Comparison of ENCODE assay signal across 20 mouse cellular contexts in genomic region chr9:57229726-57230125, GRCm38 (mm10). TPM values are rescaled to one million over a fixed set of nuclear protein-coding genes. Genes with fewer than 3 reads are reported as not detected.
DNase-seq lines count a peak whose midpoint lies in the region; ATAC-seq and TF ChIP-seq lines count a peak whose summit lies in the region.
"Had no signal": no experiment of that assay in that cellular context is flagged by ENCODE, and none has a peak within 500 bp of the region (broad histone marks: within the 10 kb centered on the region; RNA-seq: fewer than 3 reads in every experiment).

No protein-coding gene starts in this region.

- H3K36me3 ChIP-seq in liver, adult 2 months (ENCODE audit: control insufficient read depth, insufficient read depth, low read length): no peaks in the 10 kb centered on the region
- no peaks in the 10 kb centered on the region for H3K36me3 ChIP-seq in liver, embryonic 12.5 days
- H3K36me3 ChIP-seq in kidney, embryonic 15.5 days: no peaks in the 10 kb centered on the region
- H3K36me3 ChIP-seq in myocyte (ENCODE audit: control insufficient read depth, insufficient read depth): no peaks in the 10 kb centered on the region
- H3K36me3 ChIP-seq: liver, embryonic 13.5 days; neural tube, embryonic 15.5 days had no signal

- no peak for TF ChIP-seq CTCF in liver, adult 2 months (IDR thresholded peaks at IDR 0.05; ENCODE audit: low read depth, low read length)

- no peak overlapping the region for H3ac ChIP-seq in myocyte (ENCODE audit: control insufficient read depth, insufficient read length)

- no peak for TF ChIP-seq POLR2A in liver, adult 2 months (IDR thresholded peaks at IDR 0.05; ENCODE audit: extremely low read depth, insufficient read depth, low read length)
- TF ChIP-seq POLR2A in myocyte (IDR thresholded peaks at IDR 0.05; ENCODE audit: insufficient read length, low read depth): no peak

- H3K79me2 ChIP-seq in liver, adult 2 months (ENCODE audit: control insufficient read depth, insufficient read depth, low read length): no peaks in the 10 kb centered on the region
- H3K79me2 ChIP-seq in myocyte (ENCODE audit: control insufficient read depth, insufficient read depth): no peaks in the 10 kb centered on the region

- H3K4me2 ChIP-seq in liver, embryonic 12.5 days: no peak overlapping the region
- no peak overlapping the region for H3K4me2 ChIP-seq in kidney, embryonic 15.5 days
- no peak overlapping the region for H3K4me2 ChIP-seq in myocyte (ENCODE audit: low read depth)
- H3K4me2 ChIP-seq: forebrain, embryonic 13.5 days; liver, embryonic 13.5 days; neural tube, embryonic 15.5 days had no signal

- WGBS in liver, adult 2 months: 17% methylated on average over 4 of the region's 4 CpGs
- 63% methylated on average over 4 of the region's 4 CpGs for WGBS in liver, embryonic 12.5 days (ENCODE audit: insufficient replicate concordance)
- WGBS in kidney, embryonic 15.5 days: 37% methylated on average over 4 of the region's 4 CpGs

- no peaks in the 10 kb centered on the region for H3K27me3 ChIP-seq in liver, adult 2 months (ENCODE audit: control insufficient read depth, insufficient read depth, low read length)
- peaks cover 14% of the 10 kb centered on the region for H3K27me3 ChIP-seq in liver, embryonic 12.5 days (replicated peaks)
- no peaks in the 10 kb centered on the region for H3K27me3 ChIP-seq in kidney, embryonic 15.5 days
- no peaks in the 10 kb centered on the region for H3K27me3 ChIP-seq in myocyte (ENCODE audit: control insufficient read depth, insufficient read depth, insufficient read length)
- H3K27me3 ChIP-seq: forebrain, embryonic 13.5 days; neural tube, embryonic 15.5 days; Patski had no signal

- H3K4me3 ChIP-seq in liver, adult 2 months (ENCODE audit: insufficient read depth, low read depth, low read length): no peak overlapping the region
- no peak overlapping the region for H3K4me3 ChIP-seq in liver, embryonic 12.5 days
- no peak overlapping the region for H3K4me3 ChIP-seq in brown adipose tissue, adult 24 weeks (ENCODE audit: insufficient read depth, low read depth, low read length)
- no peak overlapping the region for H3K4me3 ChIP-seq in kidney, embryonic 15.5 days (replicated peaks)
- no peak overlapping the region for H3K4me3 ChIP-seq in myocyte
- H3K4me3 ChIP-seq: forebrain, embryonic 13.5 days; liver, embryonic 13.5 days; neural tube, embryonic 15.5 days had no signal

- peak; percentile 96 for DNase-seq in liver, adult 2 months (ENCODE audit: extremely low read depth, low read depth, low spot score)
- DNase-seq in frontal cortex, postnatal 10 days (ENCODE audit: low spot score in 2 of 2): no peak
- DNase-seq in left cerebral cortex, adult 8-10 months (ENCODE audit: low spot score in 2 of 2): no peak
- DNase-seq: liver, embryonic 13.5 days; spleen, adult 18-20 months had no signal

- H3K4me1 ChIP-seq in liver, adult 2 months (ENCODE audit: control insufficient read depth, insufficient read depth, low read length): peaks cover 11% of the 10 kb centered on the region
- H3K4me1 ChIP-seq in liver, embryonic 12.5 days: peaks cover 53% of the 10 kb centered on the region
- H3K4me1 ChIP-seq in brown adipose tissue, adult 24 weeks (ENCODE audit: control insufficient read depth, insufficient read depth, insufficient read length, low read length): peaks cover 16% of the 10 kb centered on the region
- H3K4me1 ChIP-seq in kidney, embryonic 15.5 days: peaks cover 16% of the 10 kb centered on the region
- H3K4me1 ChIP-seq: forebrain, embryonic 13.5 days; neural tube, embryonic 15.5 days had no signal

- ATAC-seq in liver, embryonic 12.5 days: no peak
- ATAC-seq in kidney, embryonic 15.5 days (replicated peaks; ENCODE audit: low FRiP score): no peak
- ATAC-seq: forebrain, embryonic 13.5 days; hindbrain, embryonic 16.5 days; Patski had no signal

- H3K9me3 ChIP-seq in liver, embryonic 12.5 days (replicated peaks): no peaks in the 10 kb centered on the region
- no peaks in the 10 kb centered on the region for H3K9me3 ChIP-seq in kidney, embryonic 15.5 days (replicated peaks)
- H3K9me3 ChIP-seq: forebrain, embryonic 13.5 days; liver, embryonic 13.5 days; neural tube, embryonic 15.5 days had no signal

- no peak overlapping the region for H3K9ac ChIP-seq in liver, adult 2 months (ENCODE audit: low read depth, low read length)
- no peak overlapping the region for H3K9ac ChIP-seq in liver, embryonic 12.5 days
- no peak overlapping the region for H3K9ac ChIP-seq in kidney, embryonic 15.5 days
- H3K9ac ChIP-seq: forebrain, embryonic 13.5 days; liver, embryonic 13.5 days; neural tube, embryonic 15.5 days had no signal

- no peak overlapping the region for H3K27ac ChIP-seq in liver, adult 2 months (replicated peaks; ENCODE audit: insufficient read depth, low read depth, low read length)
- no peak overlapping the region for H3K27ac ChIP-seq in liver, embryonic 12.5 days
- peak overlapping the region; percentile 65 for H3K27ac ChIP-seq in brown adipose tissue, adult 24 weeks (replicated peaks; ENCODE audit: low read depth, low read length)
- H3K27ac ChIP-seq in kidney, embryonic 15.5 days: peak overlapping the region; percentile 57
- H3K27ac ChIP-seq: forebrain, embryonic 13.5 days; liver, embryonic 13.5 days; neural tube, embryonic 15.5 days; stomach, postnatal 0 days had no signal

TF ChIP-seq in myocyte, 11 proteins besides CTCF, POLR2A, EP300 and RAD21:
- no peak for TF ChIP-seq TCF12 (IDR thresholded peaks at IDR 0.05; ENCODE audit: insufficient read depth, poor library complexity, severe bottlenecking)
- peak; percentile 5 for TF ChIP-seq USF1 (IDR thresholded peaks at IDR 0.05; ENCODE audit: low read depth)

RNA-seq across cellular contexts. Expression of gene Trcg1, which starts 6.6 kb away (rescaled TPM):
- not detected in 2 replicates for total RNA-seq in liver, adult 2 months (2014; rRNA removed)
- polyA plus RNA-seq in liver, adult 2 months (2012; rRNA removed): not detected in 2 replicates
- polyA plus RNA-seq in liver, embryonic 12.5 days (2016; fragmentation: Nextera tagmentation; extraction: Ambion mirVana): not detected in 2 replicates
- polyA plus RNA-seq in brown adipose tissue, adult 24 weeks (2012; ENCODE audit: insufficient read depth, insufficient read length, missing spikeins): not detected in 2 replicates
- polyA plus RNA-seq in kidney, embryonic 15.5 days (2015; fragmentation: Nextera tagmentation; extraction: Ambion mirVana): not detected in 2 replicates
- polyA plus RNA-seq in myocyte (2012; fragmentation: generic; extraction: Trizol): not detected
- total RNA-seq in left cerebral cortex, adult 8-10 months (2022): not detected
- total RNA-seq: adrenal gland, adult 18-20 months; CH12.LX; gastrocnemius, adult 18-20 months; heart, adult 8-10 months; heart, postnatal 25 days; layer of hippocampus, adult 18-20 months had no signal
- polyA plus RNA-seq: forebrain, embryonic 13.5 days; liver, embryonic 13.5 days; neural tube, embryonic 15.5 days; Patski; stomach, postnatal 0 days had no signal

RNA-seq across cellular contexts. Expression of gene 1700017B05Rik, which starts 32.7 kb away (rescaled TPM):
- 1.7 and 4.4 TPM in 2 replicates for total RNA-seq in liver, adult 2 months (2014; rRNA removed)
- polyA plus RNA-seq in liver, adult 2 months (2012; rRNA removed): 4.9 and 6.3 TPM in 2 replicates
- 22.2 and 23.4 TPM in 2 replicates for polyA plus RNA-seq in liver, embryonic 12.5 days (2016; fragmentation: Nextera tagmentation; extraction: Ambion mirVana)
- 6.0 and 7.2 TPM in 2 replicates for polyA plus RNA-seq in brown adipose tissue, adult 24 weeks (2012; ENCODE audit: insufficient read depth, insufficient read length, missing spikeins)
- polyA plus RNA-seq in kidney, embryonic 15.5 days (2015; fragmentation: Nextera tagmentation; extraction: Ambion mirVana): 22.0 and 24.6 TPM in 2 replicates
- 30.3 TPM for polyA plus RNA-seq in myocyte (2012; fragmentation: generic; extraction: Trizol)
- 10 to 100 TPM; 20.6 to 28.5 (median 23.4) TPM for total RNA-seq in left cerebral cortex, adult 8-10 months (2022)

Comparison
In these comparisons a context has a peak if more than half of its experiments do, and no peak if none do; other contexts are left out.
1. H3K27ac ChIP-seq: peak in brown adipose tissue, adult 24 weeks (single experiment) and kidney, embryonic 15.5 days (single experiment); none in liver, adult 2 months (single experiment) and liver, embryonic 12.5 days (single experiment).